Mouse (Mus musculus) erythroblast, embryonic 14.5 days (primary cell): ENCODE measurements around the gene Mcat. TPM values are rescaled to one million over a fixed set of nuclear protein-coding genes. Genes with fewer than 3 reads are reported as not detected.

Experiments used
- H3K27me3 ChIP-seq: 2 replicates; pipeline ENCODE4 v1.6.1; 2012; ENCODE audit warnings: inconsistent platforms; ENCODE audit not compliant: control insufficient read depth
- H3K36me3 ChIP-seq: 2 replicates; pipeline ENCODE4 v1.6.1; 2012; ENCODE audit warnings: mild to moderate bottlenecking, inconsistent platforms; ENCODE audit not compliant: control insufficient read depth
- H3K4me1 ChIP-seq: 2 replicates; pipeline ENCODE4 v1.6.1; 2012; ENCODE audit warnings: inconsistent platforms; ENCODE audit not compliant: control insufficient read depth
- H3K4me3 ChIP-seq: replicated peaks from 2 replicates; pipeline ENCODE3; 2012; ENCODE audit warnings: moderate library complexity, mild to moderate bottlenecking, inconsistent platforms
- H3K9me3 ChIP-seq: 2 replicates; pipeline ENCODE4 v1.6.1; 2012; ENCODE audit warnings: low read length, inconsistent platforms, mixed read lengths; ENCODE audit not compliant: control insufficient read depth
- GATA1 ChIP-seq: IDR thresholded peaks from 2 replicates; pipeline ENCODE4 v1.6.1; 2012; ENCODE audit warnings: low read length, inconsistent platforms, mixed read lengths
- TAL1 ChIP-seq: IDR thresholded peaks from 3 replicates; pipeline ENCODE4 v1.6.1; 2012; ENCODE audit warnings: low read length, inconsistent platforms, mixed read lengths
- polyA plus RNA-seq: library from polyadenylated mRNA; stranded (reverse); fragments of >175 nt; gene quantifications from 2 replicates; pipeline ENCODE4 v1.2.3, GENCODE M21; 2012

The Mcat gene
- polyA plus RNA-seq, 1 experiment, result 2.0 TPM

DNA sequence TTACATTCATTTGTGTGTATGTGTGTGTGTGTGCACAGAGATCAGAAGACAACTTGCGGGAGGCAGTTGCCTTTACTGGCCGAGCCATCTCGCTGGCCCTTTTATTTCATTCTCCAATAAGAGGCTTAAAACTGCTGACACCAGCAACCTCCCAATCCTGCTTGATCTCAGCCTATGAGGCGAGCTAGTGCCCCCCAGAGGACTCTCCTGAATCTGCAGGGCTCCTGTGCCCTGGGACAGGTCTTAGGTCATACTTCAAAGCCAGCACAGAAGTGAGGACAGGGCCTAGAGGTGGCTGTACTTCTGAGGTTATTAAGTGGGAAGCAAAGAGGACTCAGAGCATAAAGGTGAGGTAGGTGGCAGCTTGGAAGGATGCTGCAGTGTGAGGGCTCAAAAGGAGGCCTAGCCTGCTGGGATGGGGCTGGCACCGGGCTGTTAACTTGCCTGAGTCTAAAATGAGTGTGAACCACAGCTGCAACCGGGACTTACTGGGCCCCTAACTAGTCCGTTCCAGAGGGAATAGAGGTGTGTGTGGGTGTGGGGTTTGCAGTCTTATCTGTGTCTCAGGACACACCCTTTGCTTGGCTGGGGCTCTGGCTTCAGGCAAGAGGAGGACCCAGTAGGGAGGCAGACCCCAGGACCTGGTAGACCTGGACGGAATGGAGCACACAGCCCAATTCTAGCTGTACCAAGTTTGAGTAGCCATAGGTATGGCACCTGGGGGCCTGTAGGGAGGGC, 20.0 kb upstream of the Mcat start:
- peaks cover 16% of the 10 kb centered on the region for H3K9me3 ChIP-seq
- H3K36me3 ChIP-seq, result peaks cover 99% of the 10 kb centered on the region
- TF ChIP-seq TAL1 (no peak), GATA1 (no peak)
- peaks cover 35% of the 10 kb centered on the region for H3K4me1 ChIP-seq
- no peaks in the 10 kb centered on the region; the same call in 1 of the 2 replicates for H3K27me3 ChIP-seq
- peak overlapping the region; percentile 40 for H3K4me3 ChIP-seq

DNA sequence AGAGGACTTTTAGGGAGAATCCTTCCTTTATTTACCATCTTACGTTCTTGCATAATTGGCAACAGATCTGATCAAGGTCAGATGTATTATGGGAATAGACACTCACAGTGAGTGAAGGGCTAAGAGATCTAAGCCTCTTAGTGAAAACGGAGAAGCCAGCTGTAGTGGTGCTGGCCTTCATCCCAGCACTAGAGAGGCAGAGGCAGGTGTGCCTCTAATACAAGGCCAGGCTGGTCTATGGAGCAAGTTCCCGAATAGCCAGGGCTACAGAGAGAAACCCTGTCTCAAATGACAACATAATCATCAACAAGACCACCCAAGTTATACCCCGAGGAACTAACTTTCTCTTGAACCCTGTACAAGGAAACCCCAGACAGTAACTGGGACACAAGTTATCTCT, 19.3 kb upstream of the Mcat start:
- Histone ChIP-seq H3K36me3 (peaks cover 99% of the 10 kb centered on the region), H3K27me3 (no peaks in the 10 kb centered on the region; the same call in 1 of the 2 replicates), H3K4me1 (peaks cover 33% of the 10 kb centered on the region), H3K4me3 (no peak overlapping the region), H3K9me3 (peaks cover 16% of the 10 kb centered on the region)
- TF ChIP-seq TAL1, result no peak
- TF ChIP-seq GATA1, result no peak

DNA sequence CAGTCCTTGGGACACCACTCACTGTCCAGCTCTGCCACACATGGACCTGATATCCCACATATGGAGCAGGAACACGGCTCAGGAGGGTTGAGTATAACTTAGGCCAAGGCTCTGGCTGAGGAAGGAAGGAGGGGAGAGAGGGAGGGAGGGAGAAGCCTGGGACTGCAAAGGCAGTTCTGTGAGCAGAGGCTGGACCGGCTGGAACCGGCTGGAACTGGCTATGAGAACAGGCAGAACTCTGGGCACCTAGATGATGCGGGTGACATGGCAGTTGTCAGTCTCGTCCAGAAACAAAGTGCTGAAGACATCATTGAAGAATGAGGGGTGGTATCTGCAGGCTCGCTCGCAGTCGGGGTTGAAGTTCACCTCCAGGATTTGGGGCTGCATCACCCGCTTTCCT, 13.1 kb upstream of the Mcat start:
- Histone ChIP-seq H3K36me3 (peaks cover 96% of the 10 kb centered on the region), H3K4me1 (peaks cover 11% of the 10 kb centered on the region), H3K9me3 (no peaks in the 10 kb centered on the region), H3K27me3 (no peaks in the 10 kb centered on the region), H3K4me3 (no peak overlapping the region)
- TF ChIP-seq TAL1 (no peak), GATA1 (no peak)

DNA sequence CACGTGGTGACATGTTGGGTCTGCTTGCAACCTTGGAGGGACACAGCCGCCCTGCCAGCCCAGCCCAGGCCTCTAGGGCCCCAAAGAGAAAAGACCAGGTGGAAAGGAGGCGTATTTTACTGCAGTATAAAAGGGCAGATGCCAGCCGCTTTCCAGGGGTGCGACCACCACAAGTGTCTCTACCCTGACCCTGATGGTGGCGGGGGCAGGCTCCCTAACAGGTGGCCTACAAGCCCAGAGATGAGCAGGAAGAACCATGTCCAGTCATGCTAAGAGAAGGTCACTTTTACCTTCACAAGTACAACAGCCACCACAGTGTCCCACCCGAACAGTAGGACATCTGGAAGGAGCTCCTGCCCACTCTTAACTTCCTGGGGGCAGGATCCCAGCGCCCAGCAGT, 12.0 kb upstream of the Mcat start:
- Histone ChIP-seq H3K9me3 (no peaks in the 10 kb centered on the region), H3K36me3 (peaks cover 96% of the 10 kb centered on the region), H3K4me3 (no peak overlapping the region), H3K4me1 (peaks cover 19% of the 10 kb centered on the region), H3K27me3 (no peaks in the 10 kb centered on the region)
- TF ChIP-seq GATA1, result no peak

DNA sequence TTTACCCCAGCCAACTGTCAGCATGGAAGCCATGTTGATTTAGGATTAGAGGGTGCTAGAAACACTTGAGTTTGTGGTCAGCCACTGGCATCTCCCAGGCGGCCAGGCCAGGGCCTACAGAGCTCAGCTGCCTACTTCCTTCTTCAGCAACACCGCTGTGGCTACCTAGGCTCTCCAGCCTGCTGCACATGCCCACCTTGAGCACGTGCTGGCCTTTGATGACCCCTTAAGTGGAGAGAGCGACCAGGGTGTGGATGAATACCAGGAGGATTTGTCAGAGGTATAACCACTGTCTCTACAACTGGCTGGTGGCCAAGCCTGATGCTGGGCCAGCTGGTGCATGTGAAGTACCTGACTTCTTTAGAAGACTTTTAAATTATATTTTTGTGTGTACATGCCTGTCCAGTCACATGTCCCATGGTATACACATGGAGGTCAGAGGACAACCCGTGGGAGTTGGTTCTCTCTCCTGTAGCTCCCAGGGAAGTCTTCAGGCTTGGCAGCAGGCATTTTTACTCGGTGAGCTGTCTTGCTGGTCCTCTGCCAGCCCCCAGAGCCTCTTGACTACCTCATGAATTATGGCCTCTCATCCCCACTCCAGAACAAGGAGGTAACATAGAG, 11.3 kb upstream of the Mcat start:
- H3K4me1 ChIP-seq, result peaks cover 26% of the 10 kb centered on the region
- peaks cover 96% of the 10 kb centered on the region for H3K36me3 ChIP-seq
- H3K4me3 ChIP-seq, result no peak overlapping the region
- no peaks in the 10 kb centered on the region for H3K9me3 ChIP-seq
- TF ChIP-seq TAL1 (no peak), GATA1 (no peak)
- no peaks in the 10 kb centered on the region for H3K27me3 ChIP-seq

DNA sequence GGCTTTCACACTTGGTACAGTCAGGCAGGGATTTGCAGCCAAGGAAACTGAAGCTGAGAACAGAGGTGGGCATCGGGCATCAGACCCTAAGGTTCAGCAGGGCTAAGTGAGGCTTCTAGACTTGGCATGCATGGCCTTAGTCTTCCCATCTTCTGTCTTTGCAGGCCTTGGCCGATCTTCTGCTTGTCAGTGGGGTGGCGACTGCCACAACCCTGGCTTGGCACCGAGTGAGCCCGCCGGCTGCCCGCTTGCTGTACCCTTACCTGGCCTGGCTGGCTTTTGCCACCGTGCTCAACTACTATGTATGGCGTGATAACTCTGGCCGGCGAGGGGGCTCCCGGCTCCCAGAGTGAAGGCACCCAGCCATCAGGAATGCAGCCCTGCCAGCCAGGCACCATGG, 10.0 kb upstream of the Mcat start:
- peaks cover 34% of the 10 kb centered on the region for H3K4me1 ChIP-seq

DNA sequence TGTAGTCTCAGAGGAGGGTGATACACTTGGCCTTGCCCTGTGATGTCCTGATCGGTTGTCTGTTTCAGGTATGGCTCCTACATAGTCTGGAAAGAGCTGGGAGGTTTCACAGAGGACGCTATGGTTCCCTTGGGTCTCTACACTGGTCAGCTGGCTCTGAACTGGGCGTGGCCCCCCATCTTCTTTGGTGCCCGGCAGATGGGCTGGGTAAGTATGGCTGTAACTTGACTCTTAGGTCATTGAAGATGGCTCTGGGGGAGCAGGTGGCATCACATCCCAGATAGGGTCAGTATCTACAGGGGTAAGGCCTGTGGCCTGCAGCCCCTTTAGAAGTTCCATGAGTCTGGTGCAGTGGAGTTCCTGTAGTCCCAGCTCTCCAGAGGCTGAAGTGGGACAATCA, 8.5 kb upstream of the Mcat start:
- no peak overlapping the region for H3K4me3 ChIP-seq
- no peaks in the 10 kb centered on the region for H3K9me3 ChIP-seq
- H3K36me3 ChIP-seq, result peaks cover 89% of the 10 kb centered on the region
- H3K4me1 ChIP-seq, result peaks cover 47% of the 10 kb centered on the region
- no peak for TF ChIP-seq GATA1
- TF ChIP-seq TAL1, result no peak
- H3K27me3 ChIP-seq, result no peaks in the 10 kb centered on the region

More for the DNA sequence above, 10.0 kb upstream of the Mcat start:
- TF ChIP-seq TAL1, result no peak
- TF ChIP-seq GATA1, result no peak
- H3K27me3 ChIP-seq, result no peaks in the 10 kb centered on the region
- H3K4me3 ChIP-seq, result no peak overlapping the region
- H3K9me3 ChIP-seq, result no peaks in the 10 kb centered on the region
- H3K36me3 ChIP-seq, result peaks cover 89% of the 10 kb centered on the region

DNA sequence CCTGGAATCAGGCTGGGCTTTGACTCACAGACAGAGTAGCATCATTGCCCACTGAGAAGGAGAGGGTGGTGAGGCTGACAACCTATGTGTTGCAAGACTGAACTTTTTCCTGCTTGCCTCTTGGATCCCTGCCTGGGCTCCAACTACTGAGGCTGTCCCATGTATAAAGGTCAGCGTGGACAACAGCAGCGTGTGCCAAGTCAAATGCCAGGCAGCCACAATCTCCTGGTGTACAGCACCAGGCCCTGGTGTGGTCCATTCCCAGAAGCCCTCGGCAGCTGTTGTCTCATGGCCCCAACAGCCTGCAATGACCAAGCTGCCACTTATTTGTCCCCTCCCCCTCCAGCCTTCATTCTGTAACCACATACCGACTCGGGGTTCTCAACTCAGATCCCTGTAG, 8.0 kb upstream of the Mcat start:
- Histone ChIP-seq H3K4me1 (peaks cover 51% of the 10 kb centered on the region), H3K36me3 (peaks cover 88% of the 10 kb centered on the region), H3K9me3 (no peaks in the 10 kb centered on the region), H3K4me3 (no peak overlapping the region), H3K27me3 (no peaks in the 10 kb centered on the region)
- no peak for TF ChIP-seq TAL1
- no peak for TF ChIP-seq GATA1

DNA sequence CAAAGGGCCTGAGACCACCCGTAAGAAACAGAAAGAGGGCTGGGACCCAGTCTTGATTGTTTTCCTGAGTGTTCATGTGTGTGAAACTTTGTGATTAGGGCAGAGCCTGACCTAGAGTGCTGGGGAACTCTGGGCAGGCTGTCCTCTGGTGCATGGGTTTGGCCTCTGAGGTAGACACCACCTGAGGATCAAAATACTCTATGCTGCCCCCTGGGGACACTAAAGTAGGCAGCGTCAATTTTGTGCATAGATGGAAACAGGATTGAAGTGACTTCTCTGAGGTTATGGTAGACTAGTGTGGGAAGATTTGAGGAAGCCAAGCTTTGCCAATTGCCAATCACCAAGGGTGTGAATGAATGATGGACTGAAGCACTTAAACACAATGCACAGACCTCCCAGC, 7.1 kb upstream of the Mcat start:
- peaks cover 60% of the 10 kb centered on the region for H3K4me1 ChIP-seq
- H3K9me3 ChIP-seq, result no peaks in the 10 kb centered on the region
- H3K36me3 ChIP-seq, result peaks cover 87% of the 10 kb centered on the region
- no peaks in the 10 kb centered on the region for H3K27me3 ChIP-seq
- TF ChIP-seq GATA1 (no peak), TAL1 (no peak)
- H3K4me3 ChIP-seq, result no peak overlapping the region
